Mouse (Mus musculus) embryonic facial prominence, embryonic 11.5 days (tissue): ENCODE data around the gene H2-Q4. TPM values are rescaled to one million over a fixed set of nuclear protein-coding genes. Genes with fewer than 3 reads are reported as not detected.
"Not testable (repeated sequence)": the region's sequence is repeated elsewhere in the genome, so short reads cannot be mapped to it uniquely, and the experiment has no call there.

Experiments used
- ATAC-seq: fragments of 200-750 bp; cut with Nextera tagmentation; replicated peaks from 2 replicates; pipeline ENCODE4 v1.8.0; 2017; ENCODE audit warnings: low read depth; ENCODE audit not compliant: insufficient number of reproducible peaks, low FRiP score, low TSS enrichment
- DNase-seq: peaks from one replicate; pipeline ENCODE4 v3.0.0-alpha.2; 2015; ENCODE audit warnings: low spot score
- H3K27ac ChIP-seq: fragments of 300-500 bp; sonication (generic); replicated peaks from 2 replicates; pipeline ENCODE4 v1.5.1; 2014; ENCODE audit warnings: mild to moderate bottlenecking, low read depth, low read length, control low read depth
- H3K27me3 ChIP-seq: fragments of 300-500 bp; sonication (generic); 2 replicates; pipeline ENCODE4 v1.6.1; 2014; ENCODE audit warnings: mild to moderate bottlenecking, low read length, moderate library complexity, mixed read lengths; ENCODE audit not compliant: control insufficient read depth, insufficient read depth
- H3K36me3 ChIP-seq: fragments of 300-500 bp; sonication (generic); replicated peaks from 2 replicates; pipeline ENCODE4 v1.6.1; 2014; ENCODE audit warnings: low read depth, mild to moderate bottlenecking, low read length, moderate library complexity, mixed read lengths; ENCODE audit not compliant: control insufficient read depth, insufficient read depth
- H3K4me1 ChIP-seq: fragments of 300-500 bp; sonication (generic); 2 replicates; pipeline ENCODE4 v1.6.1; 2014; ENCODE audit warnings: low read length, mixed read lengths; ENCODE audit not compliant: control insufficient read depth, insufficient read depth
- H3K4me2 ChIP-seq: fragments of 300-500 bp; sonication (generic); 2 replicates; pipeline ENCODE4 v1.6.1; 2014; ENCODE audit warnings: low read depth, mild to moderate bottlenecking, control low read depth, low read length, moderate library complexity
- H3K4me3 ChIP-seq: fragments of 300-500 bp; sonication (generic); 2 replicates; pipeline ENCODE4 v1.5.1; 2014; ENCODE audit warnings: low read depth, low read length, control low read depth
- H3K9ac ChIP-seq: fragments of 300-500 bp; sonication (generic); replicated peaks from 2 replicates; pipeline ENCODE4 v1.6.1; 2014; ENCODE audit warnings: mild to moderate bottlenecking, control low read depth, low read length
- H3K9me3 ChIP-seq: fragments of 300-500 bp; sonication (generic); replicated peaks from 2 replicates; pipeline ENCODE4 v1.6.1; 2016; ENCODE audit warnings: mild to moderate bottlenecking, low read length, inconsistent platforms, mixed read lengths; ENCODE audit not compliant: control insufficient read depth
- WGBS: fragments of 180-500 bp; shearing (Covaris S2); extraction: QIAGEN DNeasy Blood & Tissue Kit; methylation state at CpG from one replicate; pipeline ENCODE4 v1.1.7; 2014; 5-methylcytosine and 5-hydroxymethylcytosine counted together
- polyA plus RNA-seq: library from polyadenylated mRNA; unstranded; fragments of >200 nt; fragmentation: Nextera tagmentation; extraction: Ambion mirVana; gene quantifications from 2 replicates; pipeline ENCODE4 v1.2.1, GENCODE M21; 2014

The H2-Q4 gene
- polyA plus RNA-seq, 1 experiment from 2014 or later = 1.1 TPM

DNA sequence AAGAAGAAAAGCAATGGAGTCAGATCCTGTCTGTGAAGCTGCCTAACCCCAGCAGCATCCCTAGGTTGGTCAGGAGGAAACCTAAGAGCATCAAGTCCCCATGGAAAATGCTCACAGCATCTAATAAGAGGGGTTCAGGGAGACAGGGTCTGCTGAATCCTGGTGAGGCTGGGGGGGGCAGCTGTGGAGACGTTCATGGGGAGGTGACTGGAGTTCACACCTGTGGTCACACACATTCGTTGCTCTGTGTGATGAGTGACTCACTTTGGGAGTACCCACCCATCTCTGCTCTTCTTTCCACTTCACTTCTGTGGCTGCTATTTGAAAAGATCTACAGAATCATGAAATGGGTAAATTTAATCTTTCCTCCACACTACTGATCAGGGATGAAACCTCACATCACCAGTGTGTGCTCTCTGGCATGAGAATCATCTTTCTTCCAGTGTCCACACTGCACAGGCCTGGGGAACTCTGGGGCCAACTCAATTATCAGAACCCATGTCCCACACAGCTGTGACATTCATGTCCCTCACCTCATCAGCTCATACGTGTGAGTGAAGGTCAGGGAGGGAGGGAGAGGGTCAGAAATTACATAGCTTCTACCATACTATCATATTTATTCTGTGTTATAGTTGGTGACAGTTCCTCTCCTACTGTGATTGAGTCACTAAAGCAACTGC lies 43.9 kb downstream of the H2-Q4 start:
- DNase-seq, H3K4me3 ChIP-seq: not testable (repeated sequence)
- 63% methylated on average over 3 of the region's 3 CpGs for WGBS

DNA sequence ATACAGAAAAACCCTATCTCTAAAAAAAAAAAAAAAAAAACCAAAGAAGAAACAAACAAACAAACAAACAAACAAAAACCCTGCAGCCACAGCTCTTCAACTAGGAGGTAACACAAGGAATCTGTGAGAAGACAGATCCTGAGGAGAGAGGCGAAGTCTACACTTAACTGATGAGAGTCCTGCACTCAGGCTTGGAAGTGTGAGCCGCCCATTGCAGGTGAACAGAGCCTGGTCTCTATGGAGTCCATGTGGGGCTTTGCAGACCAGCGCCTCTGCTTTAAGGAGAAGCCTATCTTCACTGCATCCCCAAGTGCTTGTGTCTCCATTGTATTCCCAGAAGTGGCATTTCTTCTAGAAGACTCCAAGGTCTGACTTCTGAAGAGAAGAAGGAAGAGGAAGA lies 44.7 kb downstream of the H2-Q4 start:
- H3K4me3 ChIP-seq, H3K9me3 ChIP-seq, ATAC-seq, H3K9ac ChIP-seq, H3K4me2 ChIP-seq, H3K36me3 ChIP-seq, H3K27ac ChIP-seq, H3K27me3 ChIP-seq, DNase-seq, H3K4me1 ChIP-seq: not testable (repeated sequence)
- WGBS = 85% methylated on average over 3 of the region's 3 CpGs

More for the DNA sequence above, 43.9 kb downstream of the H2-Q4 start:
- not testable (repeated sequence) for H3K36me3 ChIP-seq, ATAC-seq, H3K4me1 ChIP-seq, H3K4me2 ChIP-seq, H3K9me3 ChIP-seq, H3K9ac ChIP-seq, H3K27me3 ChIP-seq, H3K27ac ChIP-seq

DNA sequence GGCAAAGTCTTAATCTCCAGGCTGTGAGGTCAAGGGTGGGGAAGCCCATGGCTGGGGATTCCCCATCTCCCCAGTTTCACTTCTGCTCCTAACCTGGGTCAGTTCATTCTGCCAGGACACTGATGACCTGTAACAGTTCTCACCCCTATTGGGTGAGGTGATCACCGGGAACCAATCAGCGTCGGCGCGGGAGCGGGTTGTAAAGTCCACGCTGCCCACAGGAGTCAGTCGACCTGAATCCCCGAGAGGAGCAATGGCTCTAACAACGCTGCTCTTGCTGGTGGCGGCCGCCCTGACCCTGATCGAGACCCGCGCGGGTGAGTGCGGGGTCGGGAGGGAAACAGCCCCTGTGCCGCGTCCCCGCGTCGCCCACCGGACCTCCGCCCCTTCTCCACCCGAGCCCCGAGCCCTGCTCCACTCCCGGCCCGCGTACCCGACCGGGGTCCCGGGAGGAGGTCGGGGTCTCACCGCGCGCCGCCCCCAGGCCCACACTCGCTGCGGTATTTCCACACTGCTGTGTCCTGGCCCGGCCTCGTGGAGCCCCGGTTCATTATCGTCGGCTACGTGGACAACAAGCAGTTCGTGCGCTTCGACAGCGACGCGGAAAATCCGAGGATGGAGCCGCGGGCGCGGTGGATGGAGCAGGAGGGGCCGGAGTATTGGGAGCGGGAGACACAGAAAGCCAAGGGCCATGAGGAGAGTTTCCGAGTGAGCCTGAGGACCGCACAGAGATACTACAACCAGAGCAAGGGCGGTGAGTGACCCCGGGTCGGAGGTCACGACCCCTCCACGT lies 45.4 kb downstream of the H2-Q4 start, which contains the start of gene H2-Q6:
Gene H2-Q6 (plus strand): TSS at position 227 of the 793 bp plus-strand sequence.
- H3K9me3 ChIP-seq, H3K4me1 ChIP-seq, H3K27ac ChIP-seq, H3K36me3 ChIP-seq, H3K27me3 ChIP-seq: not testable (repeated sequence)
- H3K4me2 ChIP-seq = peak within 1 kb of the TSS; percentile 55
- H3K9ac ChIP-seq = peak within 1 kb of the TSS; percentile 46
- ATAC-seq (peak; percentile 47), DNase-seq (peak; percentile 64)
- peak within 1 kb of the TSS; percentile 33 for H3K4me3 ChIP-seq
- WGBS = 2% methylated on average over 51 of the region's 66 CpGs

DNA sequence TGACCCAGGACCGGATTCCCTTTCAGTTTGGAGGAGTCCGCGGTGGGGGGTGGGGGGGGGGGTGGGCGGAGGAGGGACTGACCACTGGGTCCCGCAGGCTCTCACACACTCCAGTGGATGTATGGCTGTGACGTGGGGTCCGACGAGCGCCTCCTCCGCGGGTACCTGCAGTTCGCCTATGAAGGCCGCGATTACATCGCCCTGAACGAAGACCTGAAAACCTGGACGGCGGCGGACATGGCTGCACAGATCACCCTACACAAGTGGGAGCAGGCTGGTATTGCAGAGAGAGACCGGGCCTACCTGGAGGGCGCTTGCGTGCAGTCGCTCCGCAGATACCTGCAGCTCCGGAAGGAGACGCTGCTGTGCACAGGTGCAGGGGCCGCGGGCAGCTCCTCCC lies 46.1 kb downstream of the H2-Q4 start:
- not testable (repeated sequence) for ATAC-seq, H3K4me1 ChIP-seq, H3K9me3 ChIP-seq, H3K9ac ChIP-seq, H3K27me3 ChIP-seq, H3K27ac ChIP-seq, H3K36me3 ChIP-seq
- DNase-seq = peak; percentile 23
- 12% methylated on average over 28 of the region's 28 CpGs for whole genome bisulfite sequencing
- peak overlapping the region; percentile 33; the same call in 1 of the 2 replicates for H3K4me3 ChIP-seq
- H3K4me2 ChIP-seq = peak overlapping the region; percentile 55; the same call in 1 of the 2 replicates

DNA sequence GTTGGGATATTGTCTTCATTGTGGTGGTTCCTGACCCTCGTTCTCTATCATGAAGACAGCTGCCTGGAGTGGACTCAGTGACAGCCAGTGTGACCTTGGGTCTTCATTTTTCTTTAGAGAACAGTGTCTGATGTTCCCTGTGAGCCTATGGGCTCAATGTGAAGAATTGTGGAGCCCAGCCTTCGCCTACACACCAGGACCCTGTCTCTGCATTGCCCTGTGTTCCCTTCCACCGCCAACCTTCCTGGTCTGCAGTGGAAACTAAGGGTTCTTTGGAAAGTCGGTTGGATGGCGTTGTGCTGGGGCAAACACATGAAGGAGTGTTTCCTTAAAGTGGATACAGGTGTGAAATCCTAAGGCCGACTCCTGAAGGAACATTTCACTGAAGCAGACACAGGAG lies 49.5 kb downstream of the H2-Q4 start:
- WGBS = 80% methylated on average over 6 of the region's 6 CpGs
- not testable (repeated sequence) for DNase-seq

DNA sequence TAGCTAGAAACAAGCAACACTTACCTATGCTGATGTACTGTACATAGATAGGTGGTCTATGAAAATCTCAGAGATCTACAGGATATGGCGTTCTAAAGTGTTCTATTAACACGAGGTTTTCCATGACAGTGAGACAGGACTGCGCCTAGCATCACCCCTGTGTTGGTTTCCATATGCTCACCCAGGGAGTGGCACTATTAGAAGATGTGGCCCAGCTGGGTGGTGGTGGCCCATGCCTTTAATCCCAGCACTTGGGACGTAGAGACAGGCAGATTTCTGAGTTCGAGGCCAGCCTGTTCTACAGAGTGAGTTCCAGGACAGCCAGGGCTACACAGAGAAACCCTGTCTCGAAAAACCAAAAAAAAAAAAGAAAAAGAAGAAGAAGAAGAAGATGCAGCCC lies 51.3 kb downstream of the H2-Q4 start:
- 77% methylated on average over 6 of the region's 6 CpGs for WGBS
- H3K36me3 ChIP-seq, H3K4me2 ChIP-seq, ATAC-seq, DNase-seq, H3K4me1 ChIP-seq, H3K4me3 ChIP-seq, H3K27ac ChIP-seq, H3K27me3 ChIP-seq, H3K9me3 ChIP-seq, H3K9ac ChIP-seq: not testable (repeated sequence)

More for the DNA sequence above, 49.5 kb downstream of the H2-Q4 start:
- H3K36me3 ChIP-seq, H3K27ac ChIP-seq, H3K4me3 ChIP-seq, H3K27me3 ChIP-seq, H3K9me3 ChIP-seq, H3K4me2 ChIP-seq, H3K9ac ChIP-seq, H3K4me1 ChIP-seq, ATAC-seq: not testable (repeated sequence)

DNA sequence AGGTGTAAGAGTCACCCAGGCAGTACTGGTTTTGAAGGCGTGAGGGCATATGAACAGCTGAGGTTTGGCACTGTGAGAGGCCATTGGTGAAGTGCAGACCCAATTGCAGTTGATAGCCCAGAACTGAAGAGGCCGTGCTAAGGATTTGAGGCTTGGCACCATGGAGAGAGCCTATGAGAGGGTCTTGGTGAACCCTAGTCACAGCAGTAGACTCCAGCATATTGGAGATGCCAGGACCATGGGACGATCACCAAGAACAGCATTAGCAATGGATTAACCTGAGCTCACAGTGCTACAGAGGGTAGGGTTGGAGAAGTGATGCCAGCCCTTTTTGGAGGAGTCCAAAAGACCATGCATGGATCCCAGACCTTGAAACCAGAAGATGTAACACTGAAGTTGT lies 52.8 kb downstream of the H2-Q4 start:
- not testable (repeated sequence) for H3K9me3 ChIP-seq, H3K4me1 ChIP-seq, H3K9ac ChIP-seq, H3K4me2 ChIP-seq, DNase-seq, H3K27me3 ChIP-seq, H3K36me3 ChIP-seq, ATAC-seq, H3K27ac ChIP-seq, H3K4me3 ChIP-seq
- WGBS = 90% methylated on average over 3 of the region's 3 CpGs

DNA sequence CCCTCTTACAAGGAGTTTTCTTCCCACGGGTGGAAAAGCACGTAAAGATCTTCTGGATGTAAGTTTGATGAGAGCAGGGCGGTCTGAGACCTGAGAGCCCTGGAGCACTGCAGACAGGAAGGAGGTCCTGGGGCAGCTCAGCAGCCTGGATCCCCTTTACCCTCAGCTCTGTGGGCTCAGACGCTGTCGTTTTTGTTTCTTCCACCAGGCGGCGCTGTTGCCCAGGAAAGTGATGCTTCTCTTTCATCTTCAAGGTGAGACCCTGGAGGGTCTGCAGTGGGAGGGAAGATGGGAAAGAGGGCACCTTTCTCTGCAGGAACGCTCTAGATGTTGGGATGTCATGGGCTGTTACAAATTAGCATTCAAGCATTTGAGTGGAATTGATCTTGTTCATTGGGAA lies 55.4 kb downstream of the H2-Q4 start:
- peak; percentile 70 for DNase-seq
- H3K4me3 ChIP-seq, ATAC-seq, H3K9ac ChIP-seq, H3K27ac ChIP-seq, H3K36me3 ChIP-seq, H3K9me3 ChIP-seq, H3K4me1 ChIP-seq, H3K4me2 ChIP-seq, H3K27me3 ChIP-seq: not testable (repeated sequence)
- 7% methylated on average over 8 of the region's 8 CpGs for WGBS
